Mouse (Mus musculus): ENCODE data around the gene Smr3a.

The Smr3a gene

GRCm38 (mm10) chr5:88002249-88002648 is at the start of gene Smr3a:
TSS of gene Smr3a (plus strand) at chr5:88002549.
- DNase-seq (ENCODE audit: low spot score in 2 of 2): no peak

GRCm38 (mm10) chr5:87969201-87969600 is 33.1 kb upstream of the Smr3a start, which contains the start of the genes 2310003L06Rik and Gm28434:
TSS of gene 2310003L06Rik (plus strand) at chr5:87969459.
TSS of gene Gm28434 (plus strand) at chr5:87969517.
- no peak for DNase-seq (ENCODE audit: low spot score in 2 of 2)

DNA sequence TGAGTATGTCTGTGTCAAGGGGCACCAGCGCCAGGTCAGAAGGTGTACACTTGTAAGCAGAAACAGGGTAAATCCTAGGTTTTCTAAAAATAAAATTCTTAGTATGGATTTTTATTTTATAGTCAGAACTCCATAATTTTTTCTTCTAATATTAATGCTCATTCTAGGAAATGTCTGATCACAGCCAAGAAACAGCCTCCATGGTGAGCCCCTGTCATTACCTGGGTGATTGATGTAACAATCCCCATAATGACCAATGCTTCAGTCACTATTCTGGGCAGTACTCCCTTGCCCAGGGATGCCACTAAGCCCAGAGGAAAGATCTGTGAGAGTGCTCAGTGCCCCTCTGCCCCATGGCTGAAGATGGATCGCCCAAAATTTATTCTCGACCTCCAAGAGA is 23.2 kb upstream of the Smr3a start, which contains the start of gene Cabs1:
Gene Cabs1, plus strand, starts transcription at position 301 of the 400 bp plus-strand sequence.
- DNase-seq (ENCODE audit: low spot score in 2 of 2): no peak

DNA sequence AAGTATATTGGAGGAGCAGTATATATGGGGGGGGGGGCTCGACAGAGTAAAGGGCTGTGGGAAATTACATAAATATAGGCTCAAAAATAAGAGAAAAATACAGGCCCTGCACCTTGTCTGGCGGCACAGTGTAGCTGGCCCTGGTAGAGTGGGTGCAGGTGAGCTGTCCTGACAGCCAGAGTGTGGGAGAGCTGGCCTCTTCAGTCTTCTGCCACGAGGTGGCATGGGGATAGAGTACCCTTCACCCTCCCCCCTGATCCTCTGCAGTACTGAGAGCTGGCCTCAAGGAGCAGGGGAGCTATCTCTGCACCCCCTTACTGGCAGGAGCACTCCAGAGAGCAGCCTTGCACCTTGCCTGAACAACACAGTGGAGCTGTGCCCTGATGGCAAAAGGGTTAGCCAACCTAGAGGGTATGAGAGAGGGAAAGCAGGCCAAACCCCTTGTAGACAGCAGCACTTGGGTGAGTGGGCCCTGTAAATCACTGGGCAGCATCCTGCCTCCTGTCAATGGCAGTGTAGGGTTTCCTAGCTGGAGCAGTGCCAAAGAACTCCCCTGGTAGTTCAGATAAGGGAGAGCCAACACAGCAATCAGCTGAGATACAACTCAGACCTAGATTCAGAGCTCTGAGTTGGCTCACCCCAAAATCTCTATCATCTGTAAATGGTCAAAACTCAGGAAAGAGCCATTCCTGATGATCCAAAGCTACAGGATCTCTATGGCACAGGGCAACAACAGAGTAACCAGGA is 19.7 kb upstream of the Smr3a start:
- no peak for DNase-seq (ENCODE audit: low spot score in 2 of 2)

- DNase-seq (ENCODE audit: low spot score in 2 of 2): no peak
Observed at GRCm38 (mm10) chr5:88005241-88005640, 2.9 kb downstream of the Smr3a start.
